Mouse (Mus musculus) hindbrain, embryonic 15.5 days (tissue): Measurements from ENCODE around the gene Frmd7. TPM values are rescaled to one million over a fixed set of nuclear protein-coding genes. Genes with fewer than 3 reads are reported as not detected.

Experiments used
- ATAC-seq: fragments of 200-750 bp; cut with Nextera tagmentation; 2 replicates; pipeline ENCODE4 v1.8.0; 2017; ENCODE audit warnings: low read depth, moderate number of reproducible peaks, moderate TSS enrichment; ENCODE audit not compliant: low FRiP score
- H3K27ac ChIP-seq: fragments of 300-500 bp; sonication (generic); replicated peaks from 2 replicates; pipeline ENCODE4 v1.5.1; 2015; ENCODE audit warnings: mild to moderate bottlenecking, inconsistent platforms
- H3K27me3 ChIP-seq: fragments of 300-500 bp; sonication (generic); 2 replicates; pipeline ENCODE4 v1.6.1; 2015; ENCODE audit warnings: control low read depth, inconsistent platforms
- H3K36me3 ChIP-seq: fragments of 300-500 bp; sonication (generic); 2 replicates; pipeline ENCODE4 v1.6.1; 2015; ENCODE audit warnings: control low read depth, inconsistent platforms
- H3K4me1 ChIP-seq: fragments of 300-500 bp; sonication (generic); replicated peaks from 2 replicates; pipeline ENCODE4 v1.6.1; 2015; ENCODE audit warnings: control low read depth, inconsistent platforms
- H3K4me2 ChIP-seq: fragments of 300-500 bp; sonication (generic); 2 replicates; pipeline ENCODE4 v1.6.1; 2015; ENCODE audit warnings: moderate library complexity, mild to moderate bottlenecking, inconsistent platforms
- H3K4me3 ChIP-seq: fragments of 300-500 bp; sonication (generic); 2 replicates; pipeline ENCODE4 v1.5.1; 2015; ENCODE audit warnings: mild to moderate bottlenecking, inconsistent platforms
- H3K9ac ChIP-seq: fragments of 300-500 bp; sonication (generic); 2 replicates; pipeline ENCODE4 v1.6.1; 2015; ENCODE audit warnings: inconsistent platforms
- H3K9me3 ChIP-seq: fragments of 300-500 bp; sonication (generic); 2 replicates; pipeline ENCODE4 v1.6.1; 2016; ENCODE audit warnings: control low read depth, inconsistent platforms
- WGBS: fragments of 180-500 bp; shearing (Covaris S2); methylation state at CpG from one replicate; pipeline ENCODE4 v1.1.7; 2015; 5-methylcytosine and 5-hydroxymethylcytosine counted together
- polyA plus RNA-seq: library from polyadenylated mRNA; unstranded; fragments of >200 nt; fragmentation: Nextera tagmentation; extraction: Ambion mirVana; gene quantifications from 2 replicates; pipeline ENCODE4 v1.2.1, GENCODE M21; 2015

Gene Frmd7
- polyA plus RNA-seq, 1 experiment from 2014 or later = 0.30 TPM

DNA sequence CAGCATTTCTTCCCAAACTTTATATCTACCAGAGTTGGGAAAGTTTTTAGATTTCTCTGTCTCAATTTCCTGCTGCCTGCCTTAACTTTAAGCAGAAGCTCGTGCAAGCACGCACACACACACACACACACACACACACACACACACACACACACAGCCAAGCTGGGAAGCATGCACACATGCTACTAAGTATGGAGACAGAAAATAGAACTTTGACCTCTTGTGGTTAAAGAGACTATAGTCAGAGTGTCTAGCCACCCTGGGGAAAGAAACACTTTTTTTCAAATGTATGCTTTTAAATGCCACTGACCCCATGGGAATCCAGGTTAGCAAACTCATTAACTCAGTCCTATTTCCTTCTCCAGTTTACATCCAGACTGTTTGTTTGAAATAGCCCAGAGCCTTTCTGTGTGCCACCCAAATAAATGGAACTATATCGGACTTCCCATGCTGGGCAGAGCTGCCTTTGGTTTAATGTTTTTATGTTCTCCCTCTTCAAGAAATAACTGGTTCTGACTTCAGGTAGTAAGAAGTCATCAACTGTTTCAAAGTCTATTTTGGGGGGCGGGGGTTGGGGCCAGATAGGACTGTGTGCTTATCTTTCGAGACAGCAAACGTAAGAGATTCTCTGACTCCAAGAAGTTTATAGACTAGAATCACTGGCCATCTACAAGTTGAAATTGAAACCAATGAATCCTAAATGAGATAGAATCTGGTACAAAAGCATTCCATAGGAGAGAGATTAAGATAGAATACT, 91.9 kb downstream of the Frmd7 start:
- Histone ChIP-seq H3K36me3 (no peaks in the 10 kb centered on the region), H3K27me3 (no peaks in the 10 kb centered on the region), H3K4me3 (no peak overlapping the region), H3K4me2 (no peak overlapping the region), H3K9ac (no peak overlapping the region), H3K9me3 (no peaks in the 10 kb centered on the region), H3K27ac (no peak overlapping the region), H3K4me1 (no peaks in the 10 kb centered on the region)
- no peak for ATAC-seq
- 90% methylated on average over 6 of the region's 6 CpGs for WGBS

Other genes starting within 250 kb of the Frmd7 start
- gene Stk26, start 101.7 kb downstream of the Frmd7 start, polyA plus RNA-seq = 0.62 and 0.67 TPM in 2 replicates
- 12.5 TPM in 2 replicates for gene Rap2c, start 75.3 kb upstream of the Frmd7 start, polyA plus RNA-seq